Mouse (Mus musculus): ENCODE results near the gene Gm11437. TPM values are rescaled to one million over a fixed set of nuclear protein-coding genes. Genes with fewer than 3 reads are reported as not detected.

Gm11437 gene
- polyA plus RNA-seq (2011; ENCODE audit: insufficient read length, low read depth, missing spikeins) = not detected in 2 replicates

- TF ChIP-seq POLR2A (IDR thresholded peaks at IDR 0.05; ENCODE audit: low read depth, low read length) (no peak), CTCF (IDR thresholded peaks at IDR 0.05; ENCODE audit: borderline replicate concordance, insufficient read depth, low read length) (no peak)
- H3K4me3 ChIP-seq (ENCODE audit: insufficient read depth, low read length) = no peak within 1 kb of the TSS
- no peaks in the 10 kb centered on the region for H3K4me1 ChIP-seq (ENCODE audit: control insufficient read depth, insufficient read depth, low read length)
- H3K27ac ChIP-seq (ENCODE audit: insufficient read depth, low read length) = no peak within 1 kb of the TSS
These were observed at the start of gene Gm11437 for GRCm38 (mm10) chr11:84167046-84167526. Gm11437 (minus strand) TSS chr11:84167476.

GRCm38 (mm10) chr11:84210876-84211275, 43.6 kb upstream of the Gm11437 start:
- Histone ChIP-seq H3K4me3 (ENCODE audit: insufficient read depth, low read length) (no peak overlapping the region), H3K4me1 (ENCODE audit: control insufficient read depth, insufficient read depth, low read length) (no peaks in the 10 kb centered on the region), H3K27ac (ENCODE audit: insufficient read depth, low read length) (no peak overlapping the region)
- no peak for TF ChIP-seq CTCF (IDR thresholded peaks at IDR 0.05; ENCODE audit: borderline replicate concordance, insufficient read depth, low read length)
- TF ChIP-seq POLR2A (IDR thresholded peaks at IDR 0.05; ENCODE audit: low read depth, low read length) = no peak

GRCm38 (mm10) chr11:84205776-84206175, 38.5 kb upstream of the Gm11437 start:
- TF ChIP-seq POLR2A (IDR thresholded peaks at IDR 0.05; ENCODE audit: low read depth, low read length) (no peak), CTCF (IDR thresholded peaks at IDR 0.05; ENCODE audit: borderline replicate concordance, insufficient read depth, low read length) (no peak)
- no peak overlapping the region for H3K27ac ChIP-seq (ENCODE audit: insufficient read depth, low read length)
- H3K4me3 ChIP-seq (ENCODE audit: insufficient read depth, low read length) = no peak overlapping the region
- no peaks in the 10 kb centered on the region for H3K4me1 ChIP-seq (ENCODE audit: control insufficient read depth, insufficient read depth, low read length)

- Histone ChIP-seq H3K4me3 (ENCODE audit: insufficient read depth, low read length) (no peak overlapping the region), H3K27ac (ENCODE audit: insufficient read depth, low read length) (no peak overlapping the region), H3K4me1 (ENCODE audit: control insufficient read depth, insufficient read depth, low read length) (no peaks in the 10 kb centered on the region; the same call in 1 of the 2 replicates)
- no peak for TF ChIP-seq CTCF (IDR thresholded peaks at IDR 0.05; ENCODE audit: borderline replicate concordance, insufficient read depth, low read length)
- no peak for TF ChIP-seq POLR2A (IDR thresholded peaks at IDR 0.05; ENCODE audit: low read depth, low read length)
These were observed 30.5 kb upstream of the Gm11437 start for GRCm38 (mm10) chr11:84197607-84198402.

- Histone ChIP-seq H3K4me1 (ENCODE audit: control insufficient read depth, insufficient read depth, low read length) (no peaks in the 10 kb centered on the region; the same call in 1 of the 2 replicates), H3K4me3 (ENCODE audit: insufficient read depth, low read length) (no peak overlapping the region), H3K27ac (ENCODE audit: insufficient read depth, low read length) (no peak overlapping the region)
- no peak for TF ChIP-seq POLR2A (IDR thresholded peaks at IDR 0.05; ENCODE audit: low read depth, low read length)
- no peak for TF ChIP-seq CTCF (IDR thresholded peaks at IDR 0.05; ENCODE audit: borderline replicate concordance, insufficient read depth, low read length)
These were observed 27.5 kb upstream of the Gm11437 start for GRCm38 (mm10) chr11:84194751-84195150.

- TF ChIP-seq POLR2A (IDR thresholded peaks at IDR 0.05; ENCODE audit: low read depth, low read length) = no peak
- TF ChIP-seq CTCF (IDR thresholded peaks at IDR 0.05; ENCODE audit: borderline replicate concordance, insufficient read depth, low read length) = no peak
- Histone ChIP-seq H3K27ac (ENCODE audit: insufficient read depth, low read length) (no peak overlapping the region), H3K4me3 (ENCODE audit: insufficient read depth, low read length) (no peak overlapping the region), H3K4me1 (ENCODE audit: control insufficient read depth, insufficient read depth, low read length) (no peaks in the 10 kb centered on the region; the same call in 1 of the 2 replicates)
These were observed 26.0 kb upstream of the Gm11437 start for GRCm38 (mm10) chr11:84193249-84193648.

- no peaks in the 10 kb centered on the region for H3K4me1 ChIP-seq (ENCODE audit: control insufficient read depth, insufficient read depth, low read length)
- TF ChIP-seq CTCF (IDR thresholded peaks at IDR 0.05; ENCODE audit: borderline replicate concordance, insufficient read depth, low read length) (no peak), POLR2A (IDR thresholded peaks at IDR 0.05; ENCODE audit: low read depth, low read length) (no peak)
- H3K4me3 ChIP-seq (ENCODE audit: insufficient read depth, low read length) = no peak overlapping the region
- no peak overlapping the region for H3K27ac ChIP-seq (ENCODE audit: insufficient read depth, low read length)
These were observed 23.4 kb upstream of the Gm11437 start for GRCm38 (mm10) chr11:84190581-84191233.

- no peaks in the 10 kb centered on the region for H3K4me1 ChIP-seq (ENCODE audit: control insufficient read depth, insufficient read depth, low read length)
- H3K4me3 ChIP-seq (ENCODE audit: insufficient read depth, low read length) = no peak overlapping the region
- TF ChIP-seq CTCF (IDR thresholded peaks at IDR 0.05; ENCODE audit: borderline replicate concordance, insufficient read depth, low read length) (no peak), POLR2A (IDR thresholded peaks at IDR 0.05; ENCODE audit: low read depth, low read length) (no peak)
These were observed 21.3 kb upstream of the Gm11437 start for GRCm38 (mm10) chr11:84188530-84188929.

GRCm38 (mm10) chr11:84181286-84181685, 14.0 kb upstream of the Gm11437 start:
- peak overlapping the region; percentile 98; the same call in 1 of the 2 replicates for H3K4me3 ChIP-seq (ENCODE audit: insufficient read depth, low read length)

More at GRCm38 (mm10) chr11:84188530-84188929, 21.3 kb upstream of the Gm11437 start:
- H3K27ac ChIP-seq (ENCODE audit: insufficient read depth, low read length) = no peak overlapping the region

More at GRCm38 (mm10) chr11:84181286-84181685, 14.0 kb upstream of the Gm11437 start:
- Histone ChIP-seq H3K4me1 (ENCODE audit: control insufficient read depth, insufficient read depth, low read length) (peaks cover 7% of the 10 kb centered on the region; the same call in 1 of the 2 replicates), H3K27ac (ENCODE audit: insufficient read depth, low read length) (no peak overlapping the region)
- TF ChIP-seq CTCF (IDR thresholded peaks at IDR 0.05; ENCODE audit: borderline replicate concordance, insufficient read depth, low read length) (no peak), POLR2A (IDR thresholded peaks at IDR 0.05; ENCODE audit: low read depth, low read length) (no peak)
